Mouse (Mus musculus) mammary gland, adult 2 months (tissue): ENCODE results near the gene Pigc. TPM values are rescaled to one million over a fixed set of nuclear protein-coding genes. Genes with fewer than 3 reads are reported as not detected.

Source experiments
- polyA plus RNA-seq: library from polyadenylated mRNA; depleted of rRNA; stranded (reverse); fragments of >200 nt; gene quantifications from 2 replicates; pipeline ENCODE4 v1.2.3, GENCODE M21; 2012; ENCODE audit warnings: low replicate concordance; rRNA removed

Gene Pigc
- 15.4 and 36.8 TPM in 2 replicates for polyA plus RNA-seq

DNA sequence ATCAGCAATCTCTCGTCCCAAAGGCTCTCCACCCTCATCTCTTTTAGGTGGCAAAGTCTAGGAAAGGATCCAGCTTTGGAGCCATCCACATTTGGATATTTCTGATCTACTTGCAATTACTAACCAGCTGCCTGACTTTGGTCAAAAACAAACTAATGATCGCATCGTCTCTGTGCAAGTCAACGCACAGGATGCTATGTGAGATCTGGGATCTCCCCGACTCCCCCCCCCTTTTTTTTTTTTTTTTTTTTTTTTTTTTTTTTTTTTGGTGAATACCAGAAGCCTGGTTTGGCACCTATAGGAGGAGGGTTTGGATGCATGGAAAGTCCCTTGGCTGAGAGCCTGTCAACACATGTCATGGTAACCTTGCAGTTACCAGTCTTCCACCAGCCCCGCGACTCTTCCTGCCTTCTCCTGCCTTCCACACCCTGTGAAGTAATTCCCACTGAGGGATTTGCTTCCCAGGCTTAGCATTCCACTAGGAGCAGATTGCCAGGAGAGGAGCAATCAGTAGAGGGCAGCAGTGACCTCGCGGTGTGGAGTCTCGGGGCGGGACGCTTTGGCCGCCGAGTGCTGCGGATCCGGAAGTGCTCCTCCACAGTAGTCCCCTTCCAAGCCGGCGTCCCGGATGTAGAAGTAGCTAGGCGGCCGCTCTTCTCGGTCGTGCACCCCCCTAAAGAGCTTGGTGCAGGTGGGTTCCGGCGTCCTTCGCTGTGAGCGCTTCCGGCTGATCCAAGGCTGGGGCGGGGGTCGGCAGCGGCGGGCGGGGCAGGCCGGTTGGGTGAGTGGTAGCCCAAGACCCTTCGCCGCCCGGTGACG, at the start of gene Pigc:
TSS of gene Pigc (plus strand) at position 598 of the 819 bp plus-strand sequence.

GRCm38 (mm10) chr1:161979536-161979935, 10.6 kb downstream of the Pigc start, which contains the start of gene 4930558K02Rik:
Gene 4930558K02Rik, minus strand, starts transcription at chr1:161979636.

Other genes starting within 250 kb of the Pigc start
- 0.45 and 0.63 TPM in 2 replicates for gene Fasl, start 180.7 kb upstream of the Pigc start, polyA plus RNA-seq
- gene Suco, start 92.5 kb upstream of the Pigc start, polyA plus RNA-seq, result 2.2 and 4.5 TPM in 2 replicates
- not detected in 2 replicates for gene 4930558K02Rik, start 10.4 kb downstream of the Pigc start, polyA plus RNA-seq